Mouse (Mus musculus): ENCODE results near the gene Cited2.

DNA sequence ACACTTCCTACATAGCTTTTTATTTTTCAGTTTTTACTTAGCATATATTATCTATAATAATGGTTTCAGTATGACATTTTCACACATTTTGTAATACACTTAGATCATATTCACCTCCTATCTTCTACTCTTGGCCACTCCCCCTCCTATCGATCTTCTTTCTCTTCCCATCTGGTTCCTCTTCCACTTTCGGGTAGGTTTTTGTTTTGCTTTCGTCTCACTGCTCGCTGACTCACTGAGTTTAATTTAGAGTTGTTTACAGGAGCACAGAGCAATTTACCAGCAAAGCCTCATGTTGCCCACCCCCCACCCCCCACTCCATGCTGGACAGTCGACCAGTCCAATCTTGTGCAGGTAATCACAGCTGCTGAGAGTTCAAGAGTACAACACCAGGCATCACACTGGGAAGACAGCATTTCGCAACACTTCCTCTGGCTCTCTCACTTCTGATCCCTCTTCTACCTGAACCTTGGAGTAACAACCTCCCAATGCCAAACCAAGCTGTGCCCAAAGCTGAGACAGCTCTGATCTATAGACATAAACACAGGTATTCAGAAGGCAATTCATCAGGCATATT lies 39.1 kb upstream of the Cited2 start:
- no peak for TF ChIP-seq CTCF (IDR thresholded peaks at IDR 0.05; ENCODE audit: low read depth, low read length)
- TF ChIP-seq POLR2A (IDR thresholded peaks at IDR 0.05; ENCODE audit: extremely low read depth, insufficient read depth, low read length), result no peak

Data from liver, adult 2 months (tissue).